Mouse (Mus musculus): ENCODE results near the gene Nnmt. TPM values are rescaled to one million over a fixed set of nuclear protein-coding genes. Genes with fewer than 3 reads are reported as not detected.

Nnmt gene
- under 1 TPM in 1 of 2 experiments, not detected in 1; 0.88 TPM for polyA plus RNA-seq (2017; shearing (Covaris generic))

DNA sequence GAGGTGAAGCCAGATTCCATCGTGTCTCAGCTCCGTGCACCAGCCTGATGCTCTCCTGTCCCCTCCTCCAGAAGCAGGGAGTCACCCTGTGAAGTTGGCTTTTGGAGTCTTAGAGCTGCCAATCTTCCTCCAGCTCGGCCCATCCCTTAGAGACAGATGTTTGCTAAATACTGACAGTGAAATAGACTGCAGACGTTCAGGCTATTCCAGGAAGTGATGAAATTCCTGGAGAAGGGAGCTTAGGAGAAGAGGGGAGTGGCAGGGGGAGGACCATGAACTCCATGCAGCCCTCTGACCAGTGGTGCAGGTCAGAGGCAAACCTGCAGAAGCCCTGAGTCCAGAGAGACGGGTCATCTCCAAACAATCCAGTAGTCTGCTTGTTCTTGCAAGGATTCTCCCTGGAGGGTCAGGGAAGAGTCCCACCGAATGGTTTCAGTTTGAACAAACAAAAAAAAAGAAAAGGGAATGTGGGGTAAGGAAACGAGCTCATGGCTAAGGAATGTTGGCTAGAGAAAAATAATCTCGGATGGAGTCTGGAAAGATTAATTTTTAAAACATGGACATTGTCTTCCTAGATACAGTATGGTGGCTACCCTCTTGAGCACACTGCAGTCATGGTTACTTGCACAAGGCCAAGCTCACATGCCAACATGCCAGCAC, at the start of gene Nnmt:
Nnmt (minus strand) TSS at position 215 of the 660 bp plus-strand sequence.

Other genes starting within 250 kb of the Nnmt start
- 100 to 1,000 TPM; 258 to 290 TPM for gene Rexo2, start 124.5 kb downstream of the Nnmt start, polyA plus RNA-seq (2017; shearing (Covaris generic))
- gene Rbm7, start 109.9 kb downstream of the Nnmt start, polyA plus RNA-seq (2017; shearing (Covaris generic)): 100 to 1,000 TPM; 147 to 189 TPM
- gene Gm5617, start 109.7 kb downstream of the Nnmt start, polyA plus RNA-seq (2017; shearing (Covaris generic)): 10 to 100 TPM; 19.7 to 39.8 TPM
- gene Zbtb16, start 231.1 kb upstream of the Nnmt start, polyA plus RNA-seq (2017; shearing (Covaris generic)): under 1 TPM; 0.07 to 0.22 TPM

Measured in activated CD4-positive, CD25-positive, alpha-beta regulatory T cell (primary cell).